Mouse (Mus musculus): ENCODE data around the gene Oma1. TPM values are rescaled to one million over a fixed set of nuclear protein-coding genes. Genes with fewer than 3 reads are reported as not detected.
A peak's percentile ranks its signal among the peaks of the same experiment; 100 is the strongest.

Gene Oma1
- polyA plus RNA-seq, 1 experiment from 2014 or later: 15.1 TPM

- H3K27me3 ChIP-seq (ENCODE audit: control insufficient read depth, insufficient read depth, low read length): no peaks in the 10 kb centered on the region
- H3K9ac ChIP-seq (ENCODE audit: low read length): no peak overlapping the region
- no peak overlapping the region for H3K4me2 ChIP-seq
- no peaks in the 10 kb centered on the region for H3K36me3 ChIP-seq (ENCODE audit: control insufficient read depth, insufficient read depth, low read length)
- WGBS: 48% methylated on average over 2 of the region's 2 CpGs
- no peaks in the 10 kb centered on the region for H3K4me1 ChIP-seq (ENCODE audit: control insufficient read depth, insufficient read depth, low read length)
- DNase-seq (ENCODE audit: low spot score, missing footprints) (peak; percentile 90), ATAC-seq (ENCODE audit: low FRiP score) (no peak)
- no peak overlapping the region for H3K27ac ChIP-seq (ENCODE audit: low read depth, low read length)
- no peaks in the 10 kb centered on the region for H3K9me3 ChIP-seq (ENCODE audit: control insufficient read depth, low read length)
- H3K4me3 ChIP-seq (ENCODE audit: low read depth, low read length): no peak overlapping the region
These were observed 32.4 kb downstream of the Oma1 start for GRCm38 (mm10) chr4:103346058-103346457.

GRCm38 (mm10) chr4:103346849-103347248 is 33.2 kb downstream of the Oma1 start:
- no peaks in the 10 kb centered on the region for H3K36me3 ChIP-seq (ENCODE audit: control insufficient read depth, insufficient read depth, low read length)
- no peak overlapping the region for H3K27ac ChIP-seq (ENCODE audit: low read depth, low read length)
- H3K4me1 ChIP-seq (ENCODE audit: control insufficient read depth, insufficient read depth, low read length): no peaks in the 10 kb centered on the region
- no peak overlapping the region for H3K9ac ChIP-seq (ENCODE audit: low read length)
- no peaks in the 10 kb centered on the region for H3K9me3 ChIP-seq (ENCODE audit: control insufficient read depth, low read length)
- no peak overlapping the region for H3K4me3 ChIP-seq (ENCODE audit: low read depth, low read length)
- no peaks in the 10 kb centered on the region for H3K27me3 ChIP-seq (ENCODE audit: control insufficient read depth, insufficient read depth, low read length)
- no peak for DNase-seq (ENCODE audit: low spot score, missing footprints)
- 90% methylated on average over 5 of the region's 5 CpGs for WGBS
- ATAC-seq (ENCODE audit: low FRiP score): no peak
- H3K4me2 ChIP-seq: no peak overlapping the region

DNA sequence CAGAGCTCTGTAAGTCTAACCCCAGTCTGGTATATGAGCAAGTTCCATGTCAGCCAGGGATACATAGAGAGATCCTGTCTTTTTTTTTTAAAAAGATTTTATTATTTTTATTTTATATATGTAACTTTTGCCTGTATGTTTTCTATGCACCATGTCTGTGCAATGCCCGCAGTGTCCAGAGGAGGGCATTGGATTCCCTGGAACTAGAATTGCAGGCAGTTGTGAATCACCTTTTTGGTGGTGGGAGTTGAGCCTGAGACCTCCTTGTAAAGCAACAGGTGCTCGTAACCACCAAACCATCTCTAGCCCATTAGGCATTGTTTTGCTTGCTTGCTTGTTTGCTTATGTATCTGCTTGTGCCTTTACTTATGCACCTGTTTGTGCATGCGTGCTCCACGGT is 35.6 kb downstream of the Oma1 start:
- no peak overlapping the region for H3K4me2 ChIP-seq
- no peak overlapping the region for H3K4me3 ChIP-seq (ENCODE audit: low read depth, low read length)
- H3K27ac ChIP-seq (ENCODE audit: low read depth, low read length): no peak overlapping the region

DNA sequence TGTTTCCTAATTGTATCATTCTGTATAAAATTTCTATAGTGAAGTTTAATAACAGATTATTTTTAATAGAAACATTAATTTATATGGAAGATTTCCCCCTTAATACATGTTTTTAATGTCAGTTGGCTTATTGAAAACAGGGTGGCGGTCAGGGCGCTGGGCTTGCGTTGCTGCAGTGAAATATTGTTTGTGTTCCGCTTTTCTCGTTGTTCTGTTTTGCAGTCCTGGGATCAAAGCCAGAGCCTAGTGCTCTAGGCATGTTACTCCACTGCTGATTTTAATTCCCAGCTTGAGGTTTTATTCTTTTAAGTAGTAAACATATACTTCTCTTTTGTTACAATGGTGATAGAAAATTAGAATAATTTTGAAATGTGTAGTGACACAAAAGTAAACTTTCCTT is 39.3 kb downstream of the Oma1 start:
- no peak for DNase-seq (ENCODE audit: low spot score, missing footprints)
- H3K4me1 ChIP-seq (ENCODE audit: control insufficient read depth, insufficient read depth, low read length): no peaks in the 10 kb centered on the region
- H3K9ac ChIP-seq (ENCODE audit: low read length): no peak overlapping the region
- H3K4me2 ChIP-seq: no peak overlapping the region
- ATAC-seq (ENCODE audit: low FRiP score): no peak
- whole genome bisulfite sequencing: 94% methylated on average over 5 of the region's 5 CpGs
- no peak overlapping the region for H3K4me3 ChIP-seq (ENCODE audit: low read depth, low read length)
- H3K9me3 ChIP-seq (ENCODE audit: control insufficient read depth, low read length): no peaks in the 10 kb centered on the region
- no peaks in the 10 kb centered on the region for H3K27me3 ChIP-seq (ENCODE audit: control insufficient read depth, insufficient read depth, low read length)
- H3K36me3 ChIP-seq (ENCODE audit: control insufficient read depth, insufficient read depth, low read length): no peaks in the 10 kb centered on the region
- H3K27ac ChIP-seq (ENCODE audit: low read depth, low read length): no peak overlapping the region

More for the DNA sequence above, 35.6 kb downstream of the Oma1 start:
- Histone ChIP-seq H3K27me3 (ENCODE audit: control insufficient read depth, insufficient read depth, low read length) (no peaks in the 10 kb centered on the region), H3K9ac (ENCODE audit: low read length) (no peak overlapping the region), H3K4me1 (ENCODE audit: control insufficient read depth, insufficient read depth, low read length) (no peaks in the 10 kb centered on the region), H3K36me3 (ENCODE audit: control insufficient read depth, insufficient read depth, low read length) (no peaks in the 10 kb centered on the region), H3K9me3 (ENCODE audit: control insufficient read depth, low read length) (no peaks in the 10 kb centered on the region)
- DNase-seq (ENCODE audit: low spot score, missing footprints): no peak
- ATAC-seq (ENCODE audit: low FRiP score): no peak
- 85% methylated on average over 4 of the region's 4 CpGs for WGBS

DNA sequence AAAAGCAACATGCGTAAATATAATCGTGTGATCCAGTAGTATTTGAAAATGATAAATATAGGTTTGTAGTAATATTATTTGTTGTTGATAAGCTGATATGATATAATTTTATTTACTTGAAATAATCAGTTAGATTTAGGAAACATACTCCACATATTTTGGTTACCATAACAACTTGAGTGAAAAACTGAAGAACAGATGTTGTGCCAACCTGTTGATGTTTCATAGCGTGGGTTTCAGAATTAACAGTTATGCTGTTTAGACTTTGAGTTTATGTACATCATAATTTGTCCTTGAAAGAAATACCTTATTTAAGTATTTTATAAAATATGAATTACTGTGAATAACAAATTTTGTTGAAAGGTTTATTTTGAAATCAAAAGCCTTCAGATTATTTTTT is 43.8 kb downstream of the Oma1 start:
- Histone ChIP-seq H3K4me3 (ENCODE audit: low read depth, low read length) (no peak overlapping the region), H3K27ac (ENCODE audit: low read depth, low read length) (no peak overlapping the region), H3K36me3 (ENCODE audit: control insufficient read depth, insufficient read depth, low read length) (no peaks in the 10 kb centered on the region), H3K27me3 (ENCODE audit: control insufficient read depth, insufficient read depth, low read length) (no peaks in the 10 kb centered on the region), H3K9me3 (ENCODE audit: control insufficient read depth, low read length) (no peaks in the 10 kb centered on the region), H3K9ac (ENCODE audit: low read length) (no peak overlapping the region), H3K4me1 (ENCODE audit: control insufficient read depth, insufficient read depth, low read length) (no peaks in the 10 kb centered on the region), H3K4me2 (no peak overlapping the region)
- DNase-seq (ENCODE audit: low spot score, missing footprints) (no peak), ATAC-seq (ENCODE audit: low FRiP score) (no peak)
- 98% methylated on average over 3 of the region's 3 CpGs for WGBS

DNA sequence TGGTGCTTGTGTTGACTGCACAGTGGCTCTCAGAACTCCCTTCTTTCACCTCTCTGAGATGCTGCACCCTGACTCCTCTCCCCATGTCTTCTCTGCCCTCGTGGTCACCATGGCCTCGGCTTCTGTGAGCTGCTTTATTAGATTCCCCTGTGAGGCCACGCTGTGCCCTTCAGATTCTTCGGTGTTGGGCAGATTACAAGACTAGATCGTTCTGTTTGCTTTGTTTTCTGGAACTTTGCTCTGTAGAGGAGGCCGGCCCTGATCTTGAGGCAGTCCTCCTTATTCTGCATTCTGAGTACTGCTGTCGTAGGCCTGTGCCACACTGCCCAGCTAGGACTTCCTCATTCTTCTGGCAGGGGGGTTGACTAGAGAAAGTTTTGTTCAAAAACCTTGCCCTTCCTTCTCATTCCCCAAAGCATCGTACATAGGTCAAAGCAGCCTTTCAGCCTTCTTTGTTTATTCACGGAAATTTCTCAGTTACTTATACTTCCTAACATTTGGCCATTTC is 45.4 kb downstream of the Oma1 start:
- no peak overlapping the region for H3K27ac ChIP-seq (ENCODE audit: low read depth, low read length)
- no peak for ATAC-seq (ENCODE audit: low FRiP score)
- no peak overlapping the region for H3K9ac ChIP-seq (ENCODE audit: low read length)
- H3K4me1 ChIP-seq (ENCODE audit: control insufficient read depth, insufficient read depth, low read length): no peaks in the 10 kb centered on the region
- no peaks in the 10 kb centered on the region for H3K27me3 ChIP-seq (ENCODE audit: control insufficient read depth, insufficient read depth, low read length)
- DNase-seq (ENCODE audit: low spot score, missing footprints): no peak
- no peak overlapping the region for H3K4me3 ChIP-seq (ENCODE audit: low read depth, low read length)
- H3K9me3 ChIP-seq (ENCODE audit: control insufficient read depth, low read length): no peaks in the 10 kb centered on the region
- no peak overlapping the region for H3K4me2 ChIP-seq
- 87% methylated on average over 9 of the region's 9 CpGs for WGBS
- no peaks in the 10 kb centered on the region for H3K36me3 ChIP-seq (ENCODE audit: control insufficient read depth, insufficient read depth, low read length)

DNA sequence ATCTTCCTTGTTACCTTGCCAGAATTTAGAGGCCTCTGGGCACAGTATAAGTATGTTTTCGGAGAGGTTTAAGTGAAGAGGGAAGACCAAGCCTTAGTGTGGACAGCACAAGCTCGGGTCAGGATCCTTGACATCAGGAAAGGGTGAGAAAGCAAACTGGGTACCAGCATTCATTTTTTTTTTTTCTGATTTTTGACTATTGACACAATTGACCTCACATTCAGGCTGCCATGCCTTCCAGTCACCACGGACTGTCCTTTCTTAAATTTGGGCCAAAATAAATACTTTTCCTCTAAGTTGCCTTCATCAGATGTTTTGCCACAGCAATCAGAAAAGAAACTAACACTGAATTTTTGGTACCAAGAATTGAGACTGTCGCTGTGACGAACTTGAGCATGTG is 68.6 kb downstream of the Oma1 start:
- H3K4me2 ChIP-seq: no peak overlapping the region
- H3K9me3 ChIP-seq (ENCODE audit: control insufficient read depth, low read length): no peaks in the 10 kb centered on the region
- no peaks in the 10 kb centered on the region for H3K4me1 ChIP-seq (ENCODE audit: control insufficient read depth, insufficient read depth, low read length)
- no peak overlapping the region for H3K4me3 ChIP-seq (ENCODE audit: low read depth, low read length)
- DNase-seq (ENCODE audit: low spot score, missing footprints) (no peak), ATAC-seq (ENCODE audit: low FRiP score) (no peak)
- H3K27me3 ChIP-seq (ENCODE audit: control insufficient read depth, insufficient read depth, low read length): no peaks in the 10 kb centered on the region
- WGBS: 92% methylated on average over 5 of the region's 5 CpGs
- no peak overlapping the region for H3K9ac ChIP-seq (ENCODE audit: low read length)
- no peaks in the 10 kb centered on the region for H3K36me3 ChIP-seq (ENCODE audit: control insufficient read depth, insufficient read depth, low read length)
- no peak overlapping the region for H3K27ac ChIP-seq (ENCODE audit: low read depth, low read length)

GRCm38 (mm10) chr4:103385031-103385430 is 71.4 kb downstream of the Oma1 start:
- Histone ChIP-seq H3K9me3 (ENCODE audit: control insufficient read depth, low read length) (no peaks in the 10 kb centered on the region), H3K36me3 (ENCODE audit: control insufficient read depth, insufficient read depth, low read length) (no peaks in the 10 kb centered on the region), H3K27ac (ENCODE audit: low read depth, low read length) (no peak overlapping the region), H3K4me1 (ENCODE audit: control insufficient read depth, insufficient read depth, low read length) (no peaks in the 10 kb centered on the region), H3K4me3 (ENCODE audit: low read depth, low read length) (no peak overlapping the region), H3K4me2 (no peak overlapping the region), H3K27me3 (ENCODE audit: control insufficient read depth, insufficient read depth, low read length) (no peaks in the 10 kb centered on the region), H3K9ac (ENCODE audit: low read length) (no peak overlapping the region)
- WGBS: 73% methylated on average over 4 of the region's 4 CpGs
- DNase-seq (ENCODE audit: low spot score, missing footprints) (no peak), ATAC-seq (ENCODE audit: low FRiP score) (no peak)

- no peak for ATAC-seq (ENCODE audit: low FRiP score)
- no peak overlapping the region for H3K4me2 ChIP-seq
- no peak for DNase-seq (ENCODE audit: low spot score, missing footprints)
- H3K9me3 ChIP-seq (ENCODE audit: control insufficient read depth, low read length): no peaks in the 10 kb centered on the region
- H3K36me3 ChIP-seq (ENCODE audit: control insufficient read depth, insufficient read depth, low read length): no peaks in the 10 kb centered on the region
- 84% methylated on average over 4 of the region's 4 CpGs for WGBS
- no peak overlapping the region for H3K9ac ChIP-seq (ENCODE audit: low read length)
- no peaks in the 10 kb centered on the region for H3K27me3 ChIP-seq (ENCODE audit: control insufficient read depth, insufficient read depth, low read length)
- H3K4me1 ChIP-seq (ENCODE audit: control insufficient read depth, insufficient read depth, low read length): no peaks in the 10 kb centered on the region
- H3K27ac ChIP-seq (ENCODE audit: low read depth, low read length): no peak overlapping the region
- no peak overlapping the region for H3K4me3 ChIP-seq (ENCODE audit: low read depth, low read length)
These were observed 72.5 kb downstream of the Oma1 start for GRCm38 (mm10) chr4:103385835-103386787.
